Mouse (Mus musculus): ENCODE data around the gene Scd3.

The Scd3 gene

GRCm38 (mm10) chr19:44286109-44286508 is 83.0 kb downstream of the Scd3 start:
- in situ Hi-C loops (cut with MboI; ENCODE audit: low pct_unique_long_range_greater_than_20kb in 1 of 2, low sequenced_read_pairs in 2 of 2, unreplicated experiment in 1 of 2) = no loop called here

GRCm38 (mm10) chr19:44287415-44288110 is 84.5 kb downstream of the Scd3 start:
- in situ Hi-C loops (cut with MboI; ENCODE audit: low pct_unique_long_range_greater_than_20kb in 1 of 2, low sequenced_read_pairs in 2 of 2, unreplicated experiment in 1 of 2) = no loop called here

- in situ Hi-C loops (cut with MboI; ENCODE audit: low pct_unique_long_range_greater_than_20kb in 1 of 2, low sequenced_read_pairs in 2 of 2, unreplicated experiment in 1 of 2) = no loop called here
These were observed 89.0 kb downstream of the Scd3 start for GRCm38 (mm10) chr19:44292083-44292482.

- in situ Hi-C loops (cut with MboI; ENCODE audit: low pct_unique_long_range_greater_than_20kb in 1 of 2, low sequenced_read_pairs in 2 of 2, unreplicated experiment in 1 of 2) = no loop called here
These were observed 89.4 kb downstream of the Scd3 start for GRCm38 (mm10) chr19:44292483-44292882.

GRCm38 (mm10) chr19:44292941-44293768 is 90.1 kb downstream of the Scd3 start, which contains the start of gene Scd2:
Scd2 (plus strand) TSS chr19:44293674.
- in situ Hi-C loops (cut with MboI; ENCODE audit: low pct_unique_long_range_greater_than_20kb in 1 of 2, low sequenced_read_pairs in 2 of 2, unreplicated experiment in 1 of 2) = no loop called here
